Mouse (Mus musculus) erythroblast, embryonic 14.5 days (primary cell): Measurements from ENCODE around the gene Tenm4.

Experiments used
- GATA1 ChIP-seq: IDR thresholded peaks from 2 replicates; pipeline ENCODE4 v1.6.1; 2012; ENCODE audit warnings: low read length, inconsistent platforms, mixed read lengths
- TAL1 ChIP-seq: IDR thresholded peaks from 3 replicates; pipeline ENCODE4 v1.6.1; 2012; ENCODE audit warnings: low read length, inconsistent platforms, mixed read lengths

DNA sequence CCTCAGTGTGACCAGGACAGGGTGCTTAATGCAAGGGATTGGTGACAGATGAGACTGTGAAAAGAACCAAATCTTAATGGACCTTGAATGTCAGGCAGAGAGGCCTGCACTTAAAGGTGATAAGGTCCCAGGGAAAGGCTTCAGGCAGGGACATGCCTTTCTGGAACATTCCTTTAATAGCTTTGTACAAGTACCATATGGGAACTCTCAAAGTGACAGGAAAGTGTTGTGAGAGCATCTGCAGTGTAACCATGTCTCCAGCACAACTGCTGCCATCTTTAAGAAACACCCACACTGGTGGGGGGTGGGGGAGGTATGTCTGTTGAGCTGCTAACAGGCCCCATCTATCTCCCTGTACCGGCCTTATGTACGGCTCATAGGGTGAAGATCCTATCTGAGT is 506.0 kb downstream of the Tenm4 start:
- no peak for TF ChIP-seq TAL1
- no peak for TF ChIP-seq GATA1
